Mouse (Mus musculus): ENCODE results near the gene Zfp40.
A peak's percentile ranks its signal among the peaks of the same experiment; 100 is the strongest.
"Not testable (repeated sequence)": the region's sequence is repeated elsewhere in the genome, so short reads cannot be mapped to it uniquely, and the experiment has no call there.

Gene Zfp40

GRCm38 (mm10) chr17:23192453-23193379, at the start of gene Zfp40:
TSS of gene Zfp40 (minus strand) at chr17:23193252.
- DNase-seq (ENCODE audit: low spot score in 2 of 2), result peak; percentile 91 to 92

- DNase-seq (ENCODE audit: low spot score in 2 of 2), result no peak
Observed at GRCm38 (mm10) chr17:23218320-23218719, 25.3 kb upstream of the Zfp40 start.

GRCm38 (mm10) chr17:23199856-23200255, 6.8 kb upstream of the Zfp40 start:
- not testable (repeated sequence) for DNase-seq (ENCODE audit: low spot score in 2 of 2)

GRCm38 (mm10) chr17:23193441-23193840, 389 bp upstream of the Zfp40 start:
- peak; percentile 23 to 32 for DNase-seq (ENCODE audit: low spot score in 2 of 2)

GRCm38 (mm10) chr17:23187680-23188079, 5.4 kb downstream of the Zfp40 start:
- peak; percentile 4 to 6 for DNase-seq (ENCODE audit: low spot score in 2 of 2)
